Mouse (Mus musculus) cerebellum, adult 2 months (tissue): ENCODE results near the gene Hmcn2. TPM values are rescaled to one million over a fixed set of nuclear protein-coding genes. Genes with fewer than 3 reads are reported as not detected.
A peak's percentile ranks its signal among the peaks of the same experiment; 100 is the strongest.

Source experiments
- DNase-seq, 2 experiments: peaks; one replicate each; pipeline ENCODE4 v3.0.0; 2021
- H3K27ac ChIP-seq: fragments of 200-500 bp; 2 replicates; pipeline ENCODE4 v1.5.1; 2012; ENCODE audit warnings: low read length, control low read depth, inconsistent platforms; ENCODE audit not compliant: insufficient read depth
- H3K27me3 ChIP-seq: fragments of 200-500 bp; 2 replicates; pipeline ENCODE4 v1.6.1; 2012; ENCODE audit warnings: inconsistent platforms, mild to moderate bottlenecking, low read length, moderate library complexity; ENCODE audit not compliant: control insufficient read depth, insufficient read depth
- H3K4me1 ChIP-seq: fragments of 200-500 bp; 2 replicates; pipeline ENCODE4 v1.6.1; 2011; ENCODE audit warnings: low read length; ENCODE audit not compliant: control insufficient read depth, insufficient read depth
- H3K4me3 ChIP-seq: fragments of 200-500 bp; replicated peaks from 2 replicates; pipeline ENCODE3; 2011; ENCODE audit warnings: mild to moderate bottlenecking, low read depth, low read length, control low read depth; ENCODE audit not compliant: insufficient read depth
- CTCF ChIP-seq: fragments of 200-500 bp; IDR thresholded peaks from 2 replicates; pipeline ENCODE4 v1.5.1; 2011; ENCODE audit warnings: low read depth, mild to moderate bottlenecking, control low read depth, low read length, moderate library complexity, borderline replicate concordance; ENCODE audit not compliant: insufficient read depth
- POLR2A ChIP-seq: fragments of 200-500 bp; IDR thresholded peaks from 2 replicates; pipeline ENCODE4 v1.6.1; 2011; ENCODE audit warnings: low read length, control low read depth, borderline replicate concordance; ENCODE audit not compliant: insufficient read depth
- WGBS: fragments of 180-500 bp; shearing (Covaris S2); methylation state at CpG from one replicate; pipeline ENCODE4 v1.1.7; 2018; 5-methylcytosine and 5-hydroxymethylcytosine counted together
- polyA plus RNA-seq: library from polyadenylated mRNA; depleted of rRNA; stranded (reverse); fragments of >200 nt; gene quantifications from 2 replicates; pipeline ENCODE4 v1.2.3, GENCODE M21; 2012

Hmcn2 gene
- polyA plus RNA-seq, 1 experiment = 0.59 TPM

DNA sequence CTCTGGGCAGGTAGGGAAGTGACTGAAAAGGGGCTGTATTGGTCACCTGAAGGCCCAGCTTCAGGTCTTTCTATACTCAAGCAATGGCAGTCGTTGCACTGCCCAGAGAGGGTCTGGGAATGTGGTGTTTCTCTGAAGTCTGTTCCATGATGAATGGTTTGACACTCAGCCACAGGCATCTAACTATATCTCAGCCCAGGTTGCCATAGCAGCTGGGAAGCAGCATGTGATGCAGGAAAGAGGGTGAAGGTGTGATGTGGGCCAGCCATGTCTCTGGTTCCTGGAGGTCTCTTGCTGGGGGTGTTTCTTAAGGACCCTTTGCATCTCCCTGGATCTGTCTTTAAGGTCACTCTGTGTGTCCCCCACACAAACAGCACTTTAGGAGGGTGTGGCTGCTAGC is 181.9 kb downstream of the Hmcn2 start:
- Histone ChIP-seq H3K27me3 (no peaks in the 10 kb centered on the region), H3K27ac (no peak overlapping the region), H3K4me3 (no peak overlapping the region), H3K4me1 (no peaks in the 10 kb centered on the region)
- no peak for DNase-seq
- WGBS = 37% methylated on average over 1 of the region's 1 CpGs
- TF ChIP-seq POLR2A (no peak), CTCF (no peak)

DNA sequence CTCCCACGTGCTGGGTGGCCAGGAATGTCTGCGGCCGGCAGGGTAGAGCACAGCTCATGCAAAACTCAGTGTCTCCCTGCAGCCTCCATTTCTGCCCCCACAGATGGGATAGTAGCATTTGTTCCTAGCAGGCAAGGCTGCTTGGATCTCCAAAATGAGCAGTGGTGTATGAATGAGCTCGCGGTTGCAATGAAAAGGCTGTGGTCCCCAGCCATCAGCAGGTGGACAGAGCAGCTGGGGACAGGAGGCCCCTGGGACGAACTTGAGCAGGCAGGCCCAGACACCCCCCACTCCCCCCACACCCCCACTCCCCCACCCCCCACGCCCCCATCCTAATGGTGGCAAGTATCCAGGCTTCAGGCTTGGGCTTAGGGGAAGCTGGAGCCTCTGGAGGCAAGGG is 182.9 kb downstream of the Hmcn2 start:
- Histone ChIP-seq H3K4me3 (no peak overlapping the region), H3K4me1 (peaks cover 5% of the 10 kb centered on the region), H3K27ac (no peak overlapping the region), H3K27me3 (no peaks in the 10 kb centered on the region)
- TF ChIP-seq CTCF = no peak
- TF ChIP-seq POLR2A = no peak
- no peak for DNase-seq
- WGBS = 65% methylated on average over 7 of the region's 7 CpGs

GRCm38 (mm10) chr2:31497635-31498034 is 183.4 kb downstream of the Hmcn2 start:
- no peak overlapping the region for H3K4me3 ChIP-seq
- no peaks in the 10 kb centered on the region for H3K27me3 ChIP-seq
- TF ChIP-seq CTCF (no peak), POLR2A (no peak)
- no peak for DNase-seq
- 54% methylated on average over 19 of the region's 19 CpGs for WGBS
- no peak overlapping the region for H3K27ac ChIP-seq
- H3K4me1 ChIP-seq = peaks cover 5% of the 10 kb centered on the region

DNA sequence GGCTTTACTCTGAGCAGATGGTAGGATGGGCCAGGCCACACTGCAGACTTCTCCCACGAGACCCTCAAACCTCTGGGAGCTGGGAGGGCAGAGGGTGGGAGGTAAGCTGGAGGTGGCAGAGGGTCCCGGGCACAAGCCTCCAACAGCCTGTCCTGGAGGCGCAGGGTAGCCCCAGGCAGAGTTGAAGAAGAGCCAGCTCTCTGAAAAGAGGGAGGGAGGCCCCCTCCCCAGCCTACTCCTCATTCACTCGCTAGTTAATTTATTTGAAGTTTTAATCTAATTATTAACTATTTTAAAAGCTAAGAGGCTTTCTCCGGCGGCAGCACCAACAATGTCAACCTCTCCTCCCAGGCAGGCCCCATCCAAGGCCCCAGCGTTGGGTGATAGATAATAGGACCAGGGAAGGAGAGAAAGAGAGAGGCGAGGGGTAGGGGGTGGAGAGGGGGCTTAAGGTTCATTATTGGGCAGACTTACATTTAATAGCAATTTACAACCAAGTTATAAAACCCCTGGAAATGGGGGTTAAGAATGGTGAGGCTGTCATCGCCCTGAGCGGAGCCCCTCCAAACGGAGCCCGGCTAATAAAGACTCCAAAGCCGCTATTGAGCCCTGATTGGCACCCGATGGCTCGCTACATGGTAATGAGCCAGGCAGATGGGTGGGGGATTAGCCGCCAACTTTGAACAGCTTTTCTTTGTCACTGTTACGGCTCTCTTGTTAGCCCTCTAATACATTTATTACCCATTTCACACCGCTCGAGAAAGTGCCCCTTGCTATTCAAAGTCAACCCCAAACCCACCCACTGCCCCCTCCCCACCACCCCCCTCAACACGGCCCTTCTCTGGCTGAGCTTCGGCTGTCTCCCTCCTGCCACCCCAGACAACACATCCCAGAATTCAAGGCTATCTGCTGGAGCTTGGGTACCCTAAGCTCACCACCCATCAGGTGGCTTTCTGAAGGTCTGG is 185.4 kb downstream of the Hmcn2 start:
- 50% methylated on average over 21 of the region's 21 CpGs for WGBS
- no peaks in the 10 kb centered on the region for H3K27me3 ChIP-seq

DNA sequence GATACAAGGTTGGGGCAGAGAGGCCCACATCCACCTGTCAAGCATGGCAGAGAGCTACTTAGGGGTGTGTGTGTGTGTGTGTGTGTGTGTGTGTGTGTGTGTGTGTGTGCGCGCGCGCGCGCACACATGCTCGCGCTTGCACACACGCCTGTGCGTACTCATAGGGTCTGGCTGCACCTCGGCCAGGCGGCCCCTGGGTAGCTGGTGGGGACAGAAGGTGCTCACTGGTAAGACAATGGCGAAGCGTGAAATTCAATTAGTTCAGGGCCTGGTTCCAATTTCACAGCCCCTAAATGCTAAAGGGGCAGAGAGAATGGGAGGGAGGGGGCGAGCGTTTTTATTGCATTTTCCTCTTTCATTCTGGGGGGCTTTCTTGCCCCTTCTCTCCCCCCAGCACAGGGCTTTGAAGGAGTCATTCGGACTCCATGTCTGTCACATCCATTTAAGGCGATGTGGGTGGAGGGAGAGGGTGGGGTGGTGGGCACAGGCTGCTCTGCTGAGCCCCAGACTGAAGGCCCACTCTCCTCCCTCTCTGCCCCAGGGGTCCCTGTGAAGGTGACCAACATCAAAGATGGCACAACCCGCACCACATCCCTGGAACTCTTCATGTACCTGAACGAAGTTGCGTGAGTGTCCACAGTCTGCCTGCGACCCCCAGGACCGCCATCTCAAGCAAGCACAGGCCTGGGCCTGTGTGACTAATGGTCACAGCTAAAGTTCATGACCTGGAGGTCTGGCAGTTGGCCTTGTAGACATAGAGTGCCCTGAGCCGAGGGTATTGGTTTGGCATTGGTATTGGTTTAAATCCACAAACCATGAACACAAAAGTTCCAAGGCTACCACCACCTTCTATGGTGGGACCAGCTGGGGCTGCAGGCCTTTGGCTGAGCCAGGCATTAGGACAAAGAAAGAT is 186.3 kb downstream of the Hmcn2 start:
- Histone ChIP-seq H3K4me3 (no peak overlapping the region), H3K4me1 (peaks cover 5% of the 10 kb centered on the region), H3K27ac (no peak overlapping the region), H3K27me3 (no peaks in the 10 kb centered on the region)
- no peak for DNase-seq
- no peak for TF ChIP-seq CTCF
- TF ChIP-seq POLR2A = no peak
- WGBS = 61% methylated on average over 24 of the region's 24 CpGs

More for the DNA sequence above, 185.4 kb downstream of the Hmcn2 start:
- no peak overlapping the region for H3K4me3 ChIP-seq
- DNase-seq = no peak
- H3K4me1 ChIP-seq = peaks cover 5% of the 10 kb centered on the region
- H3K27ac ChIP-seq = no peak overlapping the region
- TF ChIP-seq POLR2A (no peak), CTCF (no peak)

- 43% methylated on average over 20 of the region's 20 CpGs for WGBS
- H3K27me3 ChIP-seq = no peaks in the 10 kb centered on the region
Observed at GRCm38 (mm10) chr2:31501448-31502130, 187.4 kb downstream of the Hmcn2 start.

DNA sequence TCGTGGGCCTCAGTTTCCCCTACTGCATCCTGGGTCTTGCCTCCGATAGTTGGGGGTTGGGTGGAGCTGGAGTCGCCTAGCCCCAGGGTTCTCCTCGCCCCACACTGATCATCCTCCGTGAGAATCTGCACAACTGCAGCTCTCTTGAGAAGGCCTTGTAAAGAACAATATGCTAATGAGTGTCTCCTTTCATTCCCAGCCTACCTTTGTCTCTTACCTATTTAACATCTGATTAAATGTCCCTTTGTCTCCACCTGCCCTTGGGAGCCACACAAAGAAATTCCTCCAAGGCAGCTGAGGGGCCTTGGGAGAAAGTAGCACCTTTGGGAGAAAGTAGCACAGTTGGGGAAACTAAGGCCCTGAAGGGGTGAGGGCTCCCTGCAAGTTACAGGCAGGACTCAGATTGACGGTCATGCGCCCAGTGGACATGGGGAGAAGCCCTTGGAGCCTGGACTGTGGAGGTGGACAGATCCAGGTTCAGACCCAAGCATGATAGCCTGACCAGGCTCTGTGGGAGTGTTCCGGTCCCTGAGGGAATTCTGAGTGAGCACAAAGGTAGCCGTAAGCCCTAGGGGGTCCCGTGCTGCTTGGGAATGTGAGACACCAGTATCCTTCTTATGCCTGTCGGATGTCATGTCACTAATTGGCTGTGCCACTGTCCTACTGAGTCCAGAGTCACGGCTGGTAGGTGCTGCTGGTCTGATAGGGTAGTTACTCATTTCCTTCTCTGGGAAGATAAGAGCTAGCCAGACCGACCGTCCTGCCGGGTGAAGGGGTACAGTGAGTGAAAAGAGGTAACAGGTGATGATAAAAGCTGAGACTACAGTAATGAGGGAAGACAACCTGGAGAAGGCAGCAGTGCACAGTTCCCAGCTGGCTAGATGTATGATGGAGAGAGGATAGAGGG is 188.7 kb downstream of the Hmcn2 start:
- TF ChIP-seq POLR2A (no peak), CTCF (no peak)

More at GRCm38 (mm10) chr2:31501448-31502130, 187.4 kb downstream of the Hmcn2 start:
- TF ChIP-seq POLR2A (no peak), CTCF (no peak)
- Histone ChIP-seq H3K4me3 (no peak overlapping the region), H3K27ac (no peak overlapping the region), H3K4me1 (peaks cover 5% of the 10 kb centered on the region)
- peak; percentile 53 to 57 for DNase-seq

More for the DNA sequence above, 188.7 kb downstream of the Hmcn2 start:
- no peak for DNase-seq
- H3K27ac ChIP-seq = no peak overlapping the region
- H3K4me1 ChIP-seq = peaks cover 5% of the 10 kb centered on the region
- 78% methylated on average over 15 of the region's 15 CpGs for WGBS
- no peak overlapping the region for H3K4me3 ChIP-seq
- no peaks in the 10 kb centered on the region for H3K27me3 ChIP-seq
